Mouse (Mus musculus): ENCODE results near the gene Jarid2. TPM values are rescaled to one million over a fixed set of nuclear protein-coding genes. Genes with fewer than 3 reads are reported as not detected.

Jarid2 gene
- polyA plus RNA-seq, 1 experiment from 2014 or later: 8.0 TPM

GRCm38 (mm10) chr13:44799166-44799565 lies 69.9 kb downstream of the Jarid2 start:
- no peak for TF ChIP-seq EP300 (optimal IDR thresholded peaks at IDR 0.05)
- TF ChIP-seq CTCF (IDR thresholded peaks at IDR 0.05; ENCODE audit: low read depth): no peak

GRCm38 (mm10) chr13:44800059-44800458 lies 70.8 kb downstream of the Jarid2 start:
- WGBS: 74% methylated on average over 7 of the region's 7 CpGs

More at GRCm38 (mm10) chr13:44799166-44799565, 69.9 kb downstream of the Jarid2 start:
- no peaks in the 10 kb centered on the region for H3K4me1 ChIP-seq (replicated peaks; ENCODE audit: control insufficient read depth, insufficient read depth)
- DNase-seq (ENCODE audit: low spot score) (no peak), ATAC-seq (ENCODE audit: low FRiP score, low TSS enrichment) (no peak)
- H3K9ac ChIP-seq (ENCODE audit: low read length): no peak overlapping the region
- no peaks in the 10 kb centered on the region for H3K27me3 ChIP-seq (ENCODE audit: control insufficient read depth, insufficient read depth, low read length)
- no peaks in the 10 kb centered on the region for H3K36me3 ChIP-seq (ENCODE audit: control insufficient read depth, insufficient read depth, low read length)
- H3K4me3 ChIP-seq (ENCODE audit: low read depth, low read length): no peak overlapping the region
- no peak overlapping the region for H3K27ac ChIP-seq (replicated peaks)
- H3K4me2 ChIP-seq (replicated peaks; ENCODE audit: low read depth): no peak overlapping the region
- no peaks in the 10 kb centered on the region for H3K9me3 ChIP-seq (ENCODE audit: control insufficient read depth, low read length)

GRCm38 (mm10) chr13:44804876-44805275 lies 75.6 kb downstream of the Jarid2 start:
- Histone ChIP-seq H3K9me3 (ENCODE audit: control insufficient read depth, low read length) (no peaks in the 10 kb centered on the region), H3K4me3 (ENCODE audit: low read depth, low read length) (no peak overlapping the region), H3K36me3 (ENCODE audit: control insufficient read depth, insufficient read depth, low read length) (no peaks in the 10 kb centered on the region), H3K27me3 (ENCODE audit: control insufficient read depth, insufficient read depth, low read length) (no peaks in the 10 kb centered on the region), H3K9ac (ENCODE audit: low read length) (no peak overlapping the region), H3K4me1 (replicated peaks; ENCODE audit: control insufficient read depth, insufficient read depth) (no peaks in the 10 kb centered on the region), H3K4me2 (replicated peaks; ENCODE audit: low read depth) (no peak overlapping the region), H3K27ac (replicated peaks) (no peak overlapping the region)
- DNase-seq (ENCODE audit: low spot score) (peak; percentile 55), ATAC-seq (ENCODE audit: low FRiP score, low TSS enrichment) (no peak)
- TF ChIP-seq EP300 (optimal IDR thresholded peaks at IDR 0.05) (no peak), CTCF (IDR thresholded peaks at IDR 0.05; ENCODE audit: low read depth) (peak; percentile 85)
- 35% methylated on average over 1 of the region's 1 CpGs for WGBS

More at GRCm38 (mm10) chr13:44800059-44800458, 70.8 kb downstream of the Jarid2 start:
- Histone ChIP-seq H3K4me2 (replicated peaks; ENCODE audit: low read depth) (no peak overlapping the region), H3K4me3 (ENCODE audit: low read depth, low read length) (no peak overlapping the region), H3K27me3 (ENCODE audit: control insufficient read depth, insufficient read depth, low read length) (no peaks in the 10 kb centered on the region), H3K27ac (replicated peaks) (no peak overlapping the region), H3K36me3 (ENCODE audit: control insufficient read depth, insufficient read depth, low read length) (no peaks in the 10 kb centered on the region), H3K4me1 (replicated peaks; ENCODE audit: control insufficient read depth, insufficient read depth) (no peaks in the 10 kb centered on the region), H3K9me3 (ENCODE audit: control insufficient read depth, low read length) (no peaks in the 10 kb centered on the region), H3K9ac (ENCODE audit: low read length) (no peak overlapping the region)
- DNase-seq (ENCODE audit: low spot score): no peak
- ATAC-seq (ENCODE audit: low FRiP score, low TSS enrichment): no peak
- no peak for TF ChIP-seq EP300 (optimal IDR thresholded peaks at IDR 0.05)
- no peak for TF ChIP-seq CTCF (IDR thresholded peaks at IDR 0.05; ENCODE audit: low read depth)

- no peak overlapping the region for H3K27ac ChIP-seq (replicated peaks)
- no peak overlapping the region for H3K9ac ChIP-seq (ENCODE audit: low read length)
- no peaks in the 10 kb centered on the region for H3K9me3 ChIP-seq (ENCODE audit: control insufficient read depth, low read length)
- DNase-seq (ENCODE audit: low spot score): no peak
- no peaks in the 10 kb centered on the region for H3K36me3 ChIP-seq (ENCODE audit: control insufficient read depth, insufficient read depth, low read length)
- no peak overlapping the region for H3K4me3 ChIP-seq (ENCODE audit: low read depth, low read length)
- H3K27me3 ChIP-seq (ENCODE audit: control insufficient read depth, insufficient read depth, low read length): no peaks in the 10 kb centered on the region
- H3K4me1 ChIP-seq (replicated peaks; ENCODE audit: control insufficient read depth, insufficient read depth): no peaks in the 10 kb centered on the region
- no peak overlapping the region for H3K4me2 ChIP-seq (replicated peaks; ENCODE audit: low read depth)
- WGBS: 86% methylated on average over 1 of the region's 1 CpGs
- TF ChIP-seq EP300 (optimal IDR thresholded peaks at IDR 0.05): no peak
- TF ChIP-seq CTCF (IDR thresholded peaks at IDR 0.05; ENCODE audit: low read depth): no peak
- ATAC-seq (ENCODE audit: low FRiP score, low TSS enrichment): no peak
Measured at GRCm38 (mm10) chr13:44808307-44808706, 79.0 kb downstream of the Jarid2 start.

- TF ChIP-seq CTCF (IDR thresholded peaks at IDR 0.05; ENCODE audit: low read depth) (no peak), EP300 (optimal IDR thresholded peaks at IDR 0.05) (no peak)
- WGBS: 73% methylated on average over 2 of the region's 2 CpGs
- H3K9ac ChIP-seq (ENCODE audit: low read length): no peak overlapping the region
- DNase-seq (ENCODE audit: low spot score) (no peak), ATAC-seq (ENCODE audit: low FRiP score, low TSS enrichment) (no peak)
- H3K4me1 ChIP-seq (replicated peaks; ENCODE audit: control insufficient read depth, insufficient read depth): no peaks in the 10 kb centered on the region
- no peaks in the 10 kb centered on the region for H3K27me3 ChIP-seq (ENCODE audit: control insufficient read depth, insufficient read depth, low read length)
- no peak overlapping the region for H3K4me3 ChIP-seq (ENCODE audit: low read depth, low read length)
- H3K27ac ChIP-seq (replicated peaks): no peak overlapping the region
- H3K9me3 ChIP-seq (ENCODE audit: control insufficient read depth, low read length): no peaks in the 10 kb centered on the region
- H3K36me3 ChIP-seq (ENCODE audit: control insufficient read depth, insufficient read depth, low read length): no peaks in the 10 kb centered on the region
- H3K4me2 ChIP-seq (replicated peaks; ENCODE audit: low read depth): no peak overlapping the region
Measured at GRCm38 (mm10) chr13:44811021-44811420, 81.7 kb downstream of the Jarid2 start.

- Histone ChIP-seq H3K4me2 (replicated peaks; ENCODE audit: low read depth) (no peak overlapping the region), H3K9ac (ENCODE audit: low read length) (no peak overlapping the region), H3K4me3 (ENCODE audit: low read depth, low read length) (no peak overlapping the region), H3K27ac (replicated peaks) (no peak overlapping the region), H3K9me3 (ENCODE audit: control insufficient read depth, low read length) (no peaks in the 10 kb centered on the region), H3K27me3 (ENCODE audit: control insufficient read depth, insufficient read depth, low read length) (no peaks in the 10 kb centered on the region), H3K4me1 (replicated peaks; ENCODE audit: control insufficient read depth, insufficient read depth) (no peaks in the 10 kb centered on the region), H3K36me3 (ENCODE audit: control insufficient read depth, insufficient read depth, low read length) (no peaks in the 10 kb centered on the region)
- ATAC-seq (ENCODE audit: low FRiP score, low TSS enrichment) (no peak), DNase-seq (ENCODE audit: low spot score) (no peak)
- TF ChIP-seq CTCF (IDR thresholded peaks at IDR 0.05; ENCODE audit: low read depth) (no peak), EP300 (optimal IDR thresholded peaks at IDR 0.05) (no peak)
- WGBS: 89% methylated on average over 10 of the region's 10 CpGs
Measured at GRCm38 (mm10) chr13:44811601-44812000, 82.3 kb downstream of the Jarid2 start.

Measured in stomach, postnatal 0 days (tissue).